Mouse (Mus musculus): ENCODE results near the gene Zfhx3. TPM values are rescaled to one million over a fixed set of nuclear protein-coding genes. Genes with fewer than 3 reads are reported as not detected.
A peak's percentile ranks its signal among the peaks of the same experiment; 100 is the strongest.

Gene Zfhx3
- polyA plus RNA-seq, 1 experiment from 2014 or later, result 9.2 TPM

DNA sequence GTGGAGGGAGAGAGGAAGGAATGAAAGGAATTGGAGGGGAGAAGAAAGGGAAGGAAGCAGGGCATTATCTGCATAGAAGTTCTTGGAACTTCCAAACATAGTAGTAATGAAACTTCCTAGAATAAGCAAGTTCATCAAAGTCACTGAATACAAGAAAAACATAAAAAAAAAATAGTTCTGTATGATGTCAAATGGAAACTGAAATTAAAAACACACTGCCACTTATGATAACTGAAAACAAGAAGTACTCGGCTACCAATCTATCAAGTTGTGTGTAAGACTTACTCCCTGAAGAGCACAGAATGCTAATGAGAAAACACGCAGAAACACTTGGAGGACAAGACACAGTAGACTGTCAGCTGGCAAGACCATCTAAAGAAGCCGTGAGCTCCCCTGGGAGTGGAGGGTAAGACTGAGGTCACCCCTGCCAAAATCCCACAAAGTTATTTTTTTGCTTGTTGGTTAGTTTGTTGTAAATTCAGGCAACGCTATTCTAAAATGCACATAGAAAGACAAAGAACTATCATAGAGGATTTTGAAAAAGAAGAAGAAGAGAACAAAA is 375.2 kb downstream of the Zfhx3 start:
- ATAC-seq (replicated peaks; ENCODE audit: low FRiP score), result no peak
- WGBS, result 81% methylated on average over 4 of the region's 4 CpGs

GRCm38 (mm10) chr8:108327711-108328110 is 385.3 kb downstream of the Zfhx3 start:
- H3K9me3 ChIP-seq (replicated peaks), result no peaks in the 10 kb centered on the region
- H3K9ac ChIP-seq, result no peak overlapping the region
- H3K4me3 ChIP-seq (replicated peaks), result no peak overlapping the region
- H3K4me1 ChIP-seq, result no peaks in the 10 kb centered on the region
- H3K27me3 ChIP-seq, result no peaks in the 10 kb centered on the region
- no peaks in the 10 kb centered on the region for H3K36me3 ChIP-seq
- no peak for ATAC-seq (replicated peaks; ENCODE audit: low FRiP score)
- H3K4me2 ChIP-seq, result no peak overlapping the region
- 83% methylated on average over 2 of the region's 2 CpGs for WGBS
- no peak overlapping the region for H3K27ac ChIP-seq

More for the DNA sequence above, 375.2 kb downstream of the Zfhx3 start:
- no peaks in the 10 kb centered on the region for H3K9me3 ChIP-seq (replicated peaks)
- 0 out of 2 replicates have a peak, but pooled peaks cover 4% of the 10 kb centered on the region for H3K4me1 ChIP-seq
- H3K27ac ChIP-seq, result no peak overlapping the region
- no peak overlapping the region for H3K4me3 ChIP-seq (replicated peaks)
- H3K4me2 ChIP-seq, result no peak overlapping the region
- no peaks in the 10 kb centered on the region for H3K36me3 ChIP-seq
- H3K27me3 ChIP-seq, result no peaks in the 10 kb centered on the region
- H3K9ac ChIP-seq, result no peak overlapping the region

GRCm38 (mm10) chr8:108348352-108348751 is 405.9 kb downstream of the Zfhx3 start:
- no peak overlapping the region for H3K27ac ChIP-seq
- H3K4me1 ChIP-seq, result no peaks in the 10 kb centered on the region
- no peaks in the 10 kb centered on the region for H3K9me3 ChIP-seq (replicated peaks)
- H3K27me3 ChIP-seq, result no peaks in the 10 kb centered on the region
- WGBS, result 89% methylated on average over 14 of the region's 14 CpGs
- H3K4me2 ChIP-seq, result no peak overlapping the region
- no peaks in the 10 kb centered on the region for H3K36me3 ChIP-seq
- H3K4me3 ChIP-seq (replicated peaks), result no peak overlapping the region
- no peak overlapping the region for H3K9ac ChIP-seq
- ATAC-seq (replicated peaks; ENCODE audit: low FRiP score), result no peak

DNA sequence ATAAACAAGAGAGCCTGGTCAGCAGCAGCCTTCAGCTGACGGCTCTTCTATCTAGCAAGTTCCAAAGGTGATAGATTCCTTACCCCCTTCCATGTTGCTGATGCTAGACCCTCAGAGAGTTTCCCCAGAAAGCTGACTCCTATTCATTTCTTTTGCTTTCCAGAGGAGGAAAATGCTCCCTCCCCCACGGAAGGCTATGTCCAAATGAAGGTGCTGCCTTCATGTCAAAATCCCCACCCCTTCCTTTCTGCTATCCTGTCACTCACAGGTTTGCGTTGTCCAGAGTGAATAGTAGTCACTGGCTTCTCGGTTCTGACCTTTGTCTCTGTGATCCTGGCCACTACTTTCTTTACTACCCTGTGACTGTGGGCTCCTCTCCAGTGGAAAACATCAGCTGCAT is 406.3 kb downstream of the Zfhx3 start:
- Histone ChIP-seq H3K4me3 (replicated peaks) (no peak overlapping the region), H3K4me2 (no peak overlapping the region), H3K27me3 (no peaks in the 10 kb centered on the region), H3K9ac (no peak overlapping the region), H3K9me3 (replicated peaks) (no peaks in the 10 kb centered on the region), H3K27ac (no peak overlapping the region), H3K4me1 (no peaks in the 10 kb centered on the region), H3K36me3 (no peaks in the 10 kb centered on the region)
- 69% methylated on average over 4 of the region's 4 CpGs for WGBS
- no peak for ATAC-seq (replicated peaks; ENCODE audit: low FRiP score)

DNA sequence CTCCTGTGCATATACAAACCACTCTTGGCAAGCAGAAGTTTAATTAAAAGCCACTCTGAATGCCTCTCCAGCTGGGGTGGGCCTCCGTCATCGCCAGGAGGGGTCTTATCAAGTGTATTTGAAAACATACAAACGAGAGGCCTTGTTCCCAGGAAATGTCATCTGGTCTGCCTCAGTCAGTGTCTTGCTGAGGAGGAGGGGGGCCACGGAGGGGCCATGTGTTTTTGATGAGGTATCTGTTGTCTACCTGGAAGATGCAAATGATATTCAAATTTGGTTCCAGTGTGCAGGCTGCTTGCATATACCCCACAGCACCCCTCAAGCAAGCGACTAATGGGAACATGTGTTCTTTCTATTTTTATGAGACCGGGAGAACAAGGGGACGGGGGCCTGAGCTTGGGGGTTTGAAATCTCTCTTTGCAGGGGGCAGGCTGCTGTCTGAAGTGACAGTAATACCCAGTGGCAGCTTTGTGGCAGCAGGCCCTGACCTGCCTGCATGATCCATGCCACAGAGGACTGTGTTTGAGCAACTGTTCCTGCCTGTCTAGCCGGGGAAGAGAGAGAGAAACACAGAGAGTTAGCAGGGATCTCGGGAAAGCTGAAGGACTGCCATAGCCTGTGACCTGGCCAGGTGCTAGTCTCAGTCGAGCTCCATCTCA is 412.8 kb downstream of the Zfhx3 start:
- no peak overlapping the region for H3K9ac ChIP-seq

DNA sequence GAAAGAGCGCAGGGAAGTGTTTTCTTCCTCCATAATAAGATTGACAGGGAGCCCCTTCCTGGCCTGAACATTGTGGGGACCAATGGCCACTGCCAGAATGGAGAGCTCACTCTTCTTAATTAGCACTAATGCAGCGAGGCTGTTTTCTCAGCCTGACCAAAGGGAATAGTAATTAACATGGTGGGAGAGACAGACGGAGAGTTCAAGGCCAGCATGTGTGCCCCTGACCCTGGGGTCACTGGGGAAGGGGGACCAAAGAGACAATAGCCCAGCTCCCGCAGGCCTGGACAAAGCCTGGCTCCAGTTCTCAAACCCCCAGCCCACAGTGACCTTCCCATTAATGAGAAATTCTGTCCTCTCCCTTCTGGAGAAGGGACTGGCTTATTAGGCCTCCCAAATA is 419.0 kb downstream of the Zfhx3 start:
- ATAC-seq (replicated peaks; ENCODE audit: low FRiP score), result no peak

More for the DNA sequence above, 412.8 kb downstream of the Zfhx3 start:
- H3K27ac ChIP-seq, result no peak overlapping the region
- ATAC-seq (replicated peaks; ENCODE audit: low FRiP score), result no peak
- H3K4me2 ChIP-seq, result no peak overlapping the region
- H3K36me3 ChIP-seq, result no peaks in the 10 kb centered on the region
- 54% methylated on average over 10 of the region's 10 CpGs for WGBS
- no peaks in the 10 kb centered on the region for H3K27me3 ChIP-seq
- H3K4me3 ChIP-seq (replicated peaks), result no peak overlapping the region
- H3K4me1 ChIP-seq, result no peaks in the 10 kb centered on the region
- H3K9me3 ChIP-seq (replicated peaks), result no peaks in the 10 kb centered on the region

DNA sequence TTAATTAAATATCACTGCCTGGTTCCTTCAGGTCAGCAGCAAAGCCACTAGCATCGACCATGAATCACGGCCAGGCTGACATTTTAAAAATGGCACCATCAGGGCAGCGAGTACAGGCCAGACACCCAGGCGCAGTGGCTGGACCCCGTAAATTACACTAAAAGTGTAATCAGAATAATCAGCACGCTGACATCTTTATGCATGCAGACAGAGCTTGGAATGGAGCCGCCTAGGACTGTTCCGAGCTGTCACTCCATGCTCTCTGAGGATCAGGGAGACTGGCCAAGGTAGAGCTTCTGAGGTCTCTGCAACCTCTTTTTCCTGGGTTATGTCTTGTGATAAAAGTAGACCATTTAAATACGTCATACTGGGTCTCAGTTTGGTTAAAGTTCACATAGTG is 420.0 kb downstream of the Zfhx3 start:
- Histone ChIP-seq H3K4me3 (replicated peaks) (no peak overlapping the region), H3K9ac (no peak overlapping the region), H3K27me3 (no peaks in the 10 kb centered on the region), H3K4me1 (peaks cover 18% of the 10 kb centered on the region), H3K9me3 (replicated peaks) (no peaks in the 10 kb centered on the region), H3K27ac (no peak overlapping the region), H3K36me3 (no peaks in the 10 kb centered on the region), H3K4me2 (no peak overlapping the region)
- WGBS, result 29% methylated on average over 9 of the region's 9 CpGs
- 0 out of 2 replicates have a peak, but pooled peaks have one; percentile 40 for ATAC-seq (replicated peaks; ENCODE audit: low FRiP score)

More for the DNA sequence above, 419.0 kb downstream of the Zfhx3 start:
- Histone ChIP-seq H3K27ac (no peak overlapping the region), H3K4me3 (replicated peaks) (no peak overlapping the region), H3K4me2 (no peak overlapping the region), H3K4me1 (peaks cover 18% of the 10 kb centered on the region), H3K9me3 (replicated peaks) (no peaks in the 10 kb centered on the region), H3K36me3 (no peaks in the 10 kb centered on the region), H3K9ac (no peak overlapping the region), H3K27me3 (no peaks in the 10 kb centered on the region)
- WGBS, result 54% methylated on average over 4 of the region's 4 CpGs

DNA sequence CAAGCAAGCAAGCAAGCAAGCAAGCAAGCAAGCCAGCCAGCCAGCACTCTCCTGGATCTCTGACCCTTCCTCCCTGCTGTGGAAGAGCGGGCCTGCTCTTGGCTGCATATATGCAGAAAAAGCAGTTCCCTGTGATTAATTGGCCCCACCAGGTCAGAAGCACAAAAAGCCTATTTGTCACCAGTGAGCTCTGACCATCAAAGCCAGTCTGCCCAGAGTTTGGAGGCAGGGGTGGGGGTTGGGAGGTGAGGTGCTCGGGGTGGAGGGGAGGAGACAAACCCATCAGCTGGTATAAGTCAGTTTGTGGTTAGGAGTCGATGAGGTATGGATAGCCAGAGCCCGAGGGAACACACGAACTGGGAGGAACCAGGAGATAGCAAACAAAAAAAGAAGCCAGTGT is 421.0 kb downstream of the Zfhx3 start:
- ATAC-seq (replicated peaks; ENCODE audit: low FRiP score), result peak; percentile 40; the same call in 1 of the 2 replicates
- peak overlapping the region; percentile 45; the same call in 1 of the 2 replicates for H3K27ac ChIP-seq
- no peak overlapping the region for H3K4me3 ChIP-seq (replicated peaks)
- 0 out of 2 replicates have a peak overlapping the region, but pooled peaks have one; percentile 16 for H3K4me2 ChIP-seq
- H3K36me3 ChIP-seq, result no peaks in the 10 kb centered on the region
- H3K4me1 ChIP-seq, result peaks cover 18% of the 10 kb centered on the region
- H3K9me3 ChIP-seq (replicated peaks), result no peaks in the 10 kb centered on the region
- no peaks in the 10 kb centered on the region for H3K27me3 ChIP-seq
- H3K9ac ChIP-seq, result no peak overlapping the region
- WGBS, result 7% methylated on average over 5 of the region's 5 CpGs

GRCm38 (mm10) chr8:108363856-108364255 is 421.4 kb downstream of the Zfhx3 start:
- no peak overlapping the region for H3K4me3 ChIP-seq (replicated peaks)
- 67% methylated on average over 8 of the region's 8 CpGs for WGBS

GRCm38 (mm10) chr8:108369081-108369480 is 426.6 kb downstream of the Zfhx3 start:
- H3K4me1 ChIP-seq, result peaks cover 5% of the 10 kb centered on the region
- H3K9me3 ChIP-seq (replicated peaks), result no peaks in the 10 kb centered on the region
- no peak overlapping the region for H3K4me3 ChIP-seq (replicated peaks)
- H3K27ac ChIP-seq, result no peak overlapping the region
- 24% methylated on average over 6 of the region's 6 CpGs for WGBS
- no peak overlapping the region for H3K4me2 ChIP-seq
- no peaks in the 10 kb centered on the region for H3K27me3 ChIP-seq
- ATAC-seq (replicated peaks; ENCODE audit: low FRiP score), result no peak
- H3K9ac ChIP-seq, result no peak overlapping the region
- no peaks in the 10 kb centered on the region for H3K36me3 ChIP-seq

More at GRCm38 (mm10) chr8:108363856-108364255, 421.4 kb downstream of the Zfhx3 start:
- Histone ChIP-seq H3K4me1 (peaks cover 18% of the 10 kb centered on the region), H3K27ac (no peak overlapping the region), H3K9me3 (replicated peaks) (no peaks in the 10 kb centered on the region), H3K9ac (no peak overlapping the region), H3K4me2 (0 out of 2 replicates have a peak overlapping the region, but pooled peaks have one; percentile 16), H3K36me3 (no peaks in the 10 kb centered on the region), H3K27me3 (no peaks in the 10 kb centered on the region)
- no peak for ATAC-seq (replicated peaks; ENCODE audit: low FRiP score)

- H3K27me3 ChIP-seq, result no peaks in the 10 kb centered on the region
- H3K9ac ChIP-seq, result no peak overlapping the region
- no peak overlapping the region for H3K27ac ChIP-seq
- H3K36me3 ChIP-seq, result no peaks in the 10 kb centered on the region
- H3K9me3 ChIP-seq (replicated peaks), result no peaks in the 10 kb centered on the region
- peaks cover 5% of the 10 kb centered on the region for H3K4me1 ChIP-seq
- no peak for ATAC-seq (replicated peaks; ENCODE audit: low FRiP score)
- WGBS, result 86% methylated on average over 6 of the region's 6 CpGs
- no peak overlapping the region for H3K4me2 ChIP-seq
- H3K4me3 ChIP-seq (replicated peaks), result no peak overlapping the region
Measured at GRCm38 (mm10) chr8:108370731-108371130, 428.3 kb downstream of the Zfhx3 start.

GRCm38 (mm10) chr8:108373046-108373445 is 430.6 kb downstream of the Zfhx3 start:
- Histone ChIP-seq H3K4me2 (no peak overlapping the region), H3K36me3 (no peaks in the 10 kb centered on the region), H3K9ac (no peak overlapping the region)

More at GRCm38 (mm10) chr8:108373046-108373445, 430.6 kb downstream of the Zfhx3 start:
- no peak for ATAC-seq (replicated peaks; ENCODE audit: low FRiP score)
- Histone ChIP-seq H3K4me1 (peaks cover 5% of the 10 kb centered on the region), H3K9me3 (replicated peaks) (no peaks in the 10 kb centered on the region), H3K27me3 (no peaks in the 10 kb centered on the region), H3K27ac (no peak overlapping the region), H3K4me3 (replicated peaks) (no peak overlapping the region)
- 22% methylated on average over 7 of the region's 7 CpGs for WGBS
